Mouse (Mus musculus): ENCODE results near the gene Map3k9.

Gene Map3k9

DNA sequence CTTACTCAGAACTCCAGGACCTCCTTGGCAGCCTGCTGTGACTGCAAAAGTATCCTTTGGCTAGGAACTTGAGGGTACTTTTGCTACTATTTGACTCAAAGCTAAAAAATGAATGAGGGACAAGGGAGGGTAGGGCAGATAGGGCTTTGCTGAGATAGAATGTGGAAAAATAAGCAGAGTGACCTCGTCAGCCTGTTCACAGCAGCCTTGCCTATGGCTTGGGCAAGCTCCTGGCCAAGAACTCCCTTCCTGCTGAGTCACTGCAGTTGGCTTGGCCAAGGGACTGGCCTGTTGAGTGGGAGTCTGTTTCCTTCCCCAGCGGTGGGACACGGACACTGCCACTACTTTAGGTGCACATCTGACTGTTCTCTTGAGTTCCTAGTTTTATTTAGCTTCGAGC is 92.4 kb downstream of the Map3k9 start:
- H3K27me3 ChIP-seq (ENCODE audit: insufficient read depth, low read length) = peaks cover 17% of the 10 kb centered on the region
- no peaks in the 10 kb centered on the region for H3K36me3 ChIP-seq (ENCODE audit: insufficient read depth, low read length)
- no peak overlapping the region for H3K4me3 ChIP-seq (replicated peaks; ENCODE audit: low read length)
- TF ChIP-seq NANOG (IDR thresholded peaks at IDR 0.05; ENCODE audit: borderline replicate concordance, low read length) (no peak), CTCF (conservative IDR thresholded peaks at IDR 0.05; ENCODE audit: low read length) (no peak), POU5F1 (IDR thresholded peaks at IDR 0.05; ENCODE audit: borderline replicate concordance, low read length) (no peak)
- peaks cover 58% of the 10 kb centered on the region for H3K4me1 ChIP-seq (replicated peaks; ENCODE audit: low read depth, low read length)
- no peaks in the 10 kb centered on the region for H3K9me3 ChIP-seq (ENCODE audit: low read length)

DNA sequence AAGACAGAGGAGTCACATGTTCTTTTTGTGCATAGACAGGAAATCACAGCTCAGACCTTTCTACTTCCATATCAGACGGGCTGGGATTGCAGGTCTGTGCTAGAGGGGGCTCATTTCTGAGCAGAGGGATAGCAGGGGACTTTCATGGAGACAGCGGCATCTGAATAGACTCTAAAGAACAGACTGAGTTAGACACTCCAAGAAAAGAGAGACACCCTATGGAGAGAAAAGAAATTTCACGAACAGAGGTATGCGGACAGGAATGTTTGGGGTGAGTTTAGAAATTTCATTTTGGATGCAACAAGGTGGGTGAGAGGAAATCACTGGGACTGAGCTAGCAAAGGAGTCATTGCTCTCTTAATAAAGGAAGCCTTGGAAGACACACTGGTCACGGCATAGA is 93.1 kb downstream of the Map3k9 start:
- Histone ChIP-seq H3K27me3 (ENCODE audit: insufficient read depth, low read length) (peaks cover 17% of the 10 kb centered on the region), H3K9me3 (ENCODE audit: low read length) (no peaks in the 10 kb centered on the region), H3K4me3 (replicated peaks; ENCODE audit: low read length) (no peak overlapping the region), H3K36me3 (ENCODE audit: insufficient read depth, low read length) (no peaks in the 10 kb centered on the region), H3K4me1 (replicated peaks; ENCODE audit: low read depth, low read length) (peaks cover 64% of the 10 kb centered on the region)
- TF ChIP-seq NANOG (IDR thresholded peaks at IDR 0.05; ENCODE audit: borderline replicate concordance, low read length) (no peak), CTCF (conservative IDR thresholded peaks at IDR 0.05; ENCODE audit: low read length) (no peak), POU5F1 (IDR thresholded peaks at IDR 0.05; ENCODE audit: borderline replicate concordance, low read length) (no peak)

DNA sequence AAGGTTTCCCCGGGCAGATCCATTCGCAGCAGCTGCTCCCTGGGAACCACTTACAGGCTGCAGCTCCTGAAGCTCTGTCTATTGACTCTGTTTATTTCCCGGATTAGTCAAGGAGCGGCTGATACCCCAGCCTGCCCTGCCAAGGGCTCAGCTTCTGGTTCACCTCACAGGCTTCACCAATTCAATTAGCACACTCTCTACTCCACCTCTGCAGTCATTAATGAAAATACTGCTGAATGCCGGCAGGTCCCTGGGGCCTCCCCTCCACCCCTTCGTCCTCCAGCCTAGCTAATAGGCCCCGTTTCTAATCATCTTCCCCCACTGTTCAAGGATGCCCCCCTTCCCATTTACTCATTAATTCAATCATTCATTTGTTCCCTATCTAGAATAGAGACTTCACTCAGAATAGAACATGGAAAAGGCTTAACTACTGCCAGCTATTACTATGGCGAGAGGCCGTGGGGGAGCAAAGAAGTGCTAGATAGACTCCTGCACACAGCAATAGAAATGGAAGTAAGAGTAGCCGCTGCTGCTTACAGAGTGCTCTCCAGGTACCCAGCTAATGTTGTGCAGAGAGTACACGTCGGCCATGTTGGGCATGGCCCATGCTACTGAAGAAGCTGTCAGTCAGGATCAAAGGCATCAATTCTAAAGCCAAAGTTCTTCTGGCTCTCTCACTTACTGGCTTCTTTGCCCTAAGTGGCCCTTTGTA is 94.4 kb downstream of the Map3k9 start:
- H3K9me3 ChIP-seq (ENCODE audit: low read length) = no peaks in the 10 kb centered on the region
- H3K4me1 ChIP-seq (replicated peaks; ENCODE audit: low read depth, low read length) = peaks cover 68% of the 10 kb centered on the region
- TF ChIP-seq POU5F1 (IDR thresholded peaks at IDR 0.05; ENCODE audit: borderline replicate concordance, low read length) (no peak), CTCF (conservative IDR thresholded peaks at IDR 0.05; ENCODE audit: low read length) (no peak), NANOG (IDR thresholded peaks at IDR 0.05; ENCODE audit: borderline replicate concordance, low read length) (no peak)
- peaks cover 15% of the 10 kb centered on the region for H3K27me3 ChIP-seq (ENCODE audit: insufficient read depth, low read length)
- H3K4me3 ChIP-seq (replicated peaks; ENCODE audit: low read length) = no peak overlapping the region
- no peaks in the 10 kb centered on the region for H3K36me3 ChIP-seq (ENCODE audit: insufficient read depth, low read length)

DNA sequence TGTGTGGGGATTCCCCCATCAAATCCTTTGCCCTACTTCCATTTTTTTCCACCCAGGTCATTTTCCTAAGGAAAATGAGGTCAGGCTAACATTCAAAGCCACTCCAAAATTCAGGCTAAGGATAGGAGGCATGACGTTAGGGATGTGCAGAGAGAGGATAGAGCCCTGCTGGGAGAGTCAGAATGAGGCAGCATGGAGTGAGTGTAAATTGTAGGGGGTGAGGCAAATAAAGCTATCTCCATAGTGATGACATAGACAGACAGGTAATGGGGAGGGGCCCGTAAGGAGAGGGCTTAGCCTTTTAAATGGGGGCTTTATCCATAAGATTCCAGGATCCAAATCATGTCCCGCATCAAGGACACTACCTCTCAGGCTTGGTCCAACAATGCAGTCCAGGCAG is 95.0 kb downstream of the Map3k9 start:
- Histone ChIP-seq H3K9me3 (ENCODE audit: low read length) (no peaks in the 10 kb centered on the region), H3K4me3 (replicated peaks; ENCODE audit: low read length) (no peak overlapping the region), H3K36me3 (ENCODE audit: insufficient read depth, low read length) (no peaks in the 10 kb centered on the region), H3K4me1 (replicated peaks; ENCODE audit: low read depth, low read length) (peaks cover 64% of the 10 kb centered on the region), H3K27me3 (ENCODE audit: insufficient read depth, low read length) (peaks cover 11% of the 10 kb centered on the region)
- TF ChIP-seq CTCF (conservative IDR thresholded peaks at IDR 0.05; ENCODE audit: low read length) (no peak), NANOG (IDR thresholded peaks at IDR 0.05; ENCODE audit: borderline replicate concordance, low read length) (no peak), POU5F1 (IDR thresholded peaks at IDR 0.05; ENCODE audit: borderline replicate concordance, low read length) (no peak)

DNA sequence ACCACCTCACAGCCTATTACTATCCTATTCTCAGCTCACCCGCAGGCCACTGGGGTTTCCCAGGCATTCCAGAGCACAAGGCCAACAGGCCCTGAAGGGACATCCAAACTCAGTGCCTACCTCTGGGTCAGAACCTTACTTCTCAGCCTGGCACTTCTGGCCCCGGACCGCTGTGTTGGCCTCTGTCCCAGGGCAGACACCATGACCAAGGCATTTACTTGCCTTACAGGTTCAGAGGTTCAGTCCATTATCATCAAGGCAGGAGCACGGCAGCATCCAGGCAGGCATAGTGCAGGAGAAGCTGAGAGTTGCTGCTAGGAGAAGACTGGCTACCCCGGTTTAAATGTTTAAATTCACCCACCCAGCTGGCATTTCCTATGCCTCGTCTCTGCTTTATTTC is 96.9 kb downstream of the Map3k9 start:
- Histone ChIP-seq H3K27me3 (ENCODE audit: insufficient read depth, low read length) (peaks cover 7% of the 10 kb centered on the region; the same call in 1 of the 2 replicates), H3K4me3 (replicated peaks; ENCODE audit: low read length) (peak overlapping the region; percentile 60), H3K36me3 (ENCODE audit: insufficient read depth, low read length) (no peaks in the 10 kb centered on the region), H3K9me3 (ENCODE audit: low read length) (no peaks in the 10 kb centered on the region), H3K4me1 (replicated peaks; ENCODE audit: low read depth, low read length) (peaks cover 46% of the 10 kb centered on the region)
- TF ChIP-seq NANOG (IDR thresholded peaks at IDR 0.05; ENCODE audit: borderline replicate concordance, low read length) (no peak), POU5F1 (IDR thresholded peaks at IDR 0.05; ENCODE audit: borderline replicate concordance, low read length) (no peak), CTCF (conservative IDR thresholded peaks at IDR 0.05; ENCODE audit: low read length) (no peak)

DNA sequence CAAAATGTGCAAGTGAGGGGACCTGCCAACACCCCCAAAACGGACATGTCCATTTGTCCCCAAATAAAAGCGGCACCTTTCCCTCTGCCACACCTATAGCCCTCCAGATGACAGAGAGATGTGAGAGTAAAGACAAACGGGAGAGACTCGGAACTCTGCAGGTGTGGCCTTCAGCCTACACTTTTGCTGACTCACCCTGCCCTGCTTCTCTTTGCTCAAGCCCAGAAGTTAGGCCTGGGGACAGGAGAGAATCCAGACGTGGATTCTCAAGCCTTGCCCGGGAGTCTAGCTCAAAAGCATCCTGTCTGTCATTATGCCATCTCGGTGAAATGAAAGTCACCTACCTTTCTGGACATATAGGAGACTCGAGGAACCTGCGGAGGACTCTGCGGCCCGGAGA is 97.6 kb downstream of the Map3k9 start:
- H3K4me1 ChIP-seq (replicated peaks; ENCODE audit: low read depth, low read length) = peaks cover 47% of the 10 kb centered on the region
- no peaks in the 10 kb centered on the region for H3K9me3 ChIP-seq (ENCODE audit: low read length)
- TF ChIP-seq POU5F1 (IDR thresholded peaks at IDR 0.05; ENCODE audit: borderline replicate concordance, low read length) (no peak), CTCF (conservative IDR thresholded peaks at IDR 0.05; ENCODE audit: low read length) (no peak), NANOG (IDR thresholded peaks at IDR 0.05; ENCODE audit: borderline replicate concordance, low read length) (no peak)
- H3K4me3 ChIP-seq (replicated peaks; ENCODE audit: low read length) = peak overlapping the region; percentile 18; the same call in 1 of the 2 replicates
- peaks cover 4% of the 10 kb centered on the region; the same call in 1 of the 2 replicates for H3K27me3 ChIP-seq (ENCODE audit: insufficient read depth, low read length)
- H3K36me3 ChIP-seq (ENCODE audit: insufficient read depth, low read length) = no peaks in the 10 kb centered on the region

DNA sequence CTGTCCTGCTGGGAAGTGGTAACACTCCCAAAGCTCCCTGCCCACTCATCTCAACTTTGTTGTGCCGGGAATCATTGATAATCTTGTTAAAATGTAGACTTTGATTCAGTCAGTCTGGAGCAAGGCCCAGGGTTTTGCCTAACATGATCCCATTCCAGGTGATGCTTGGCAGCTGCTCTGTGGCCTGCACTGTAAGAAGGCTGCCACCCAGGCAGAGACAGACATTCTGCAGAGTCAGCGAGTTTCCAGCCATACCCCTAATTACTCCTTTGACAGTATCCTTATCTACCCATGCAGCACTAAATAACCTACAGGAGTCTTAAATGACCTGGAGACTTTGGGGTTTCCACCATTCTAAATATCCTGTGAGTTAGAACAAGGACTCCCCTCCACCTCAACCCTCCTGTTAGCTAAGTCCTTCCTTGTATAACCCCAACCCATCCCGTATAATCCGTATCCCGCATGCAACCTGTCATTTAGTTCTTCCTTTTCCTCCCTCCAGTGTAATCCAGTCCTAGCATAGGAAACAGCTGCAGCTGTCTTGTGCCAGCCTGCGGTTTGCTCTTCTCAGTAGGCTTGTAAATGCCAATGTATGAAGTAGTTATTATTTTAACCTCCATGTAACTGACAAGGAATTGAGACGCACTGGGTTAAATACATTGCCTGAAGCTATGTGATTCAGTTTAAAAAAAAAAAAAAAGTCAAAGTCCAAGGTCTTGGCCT is 101.0 kb downstream of the Map3k9 start:
- no peaks in the 10 kb centered on the region for H3K27me3 ChIP-seq (ENCODE audit: insufficient read depth, low read length)
- H3K9me3 ChIP-seq (ENCODE audit: low read length) = no peaks in the 10 kb centered on the region
- no peak overlapping the region for H3K4me3 ChIP-seq (replicated peaks; ENCODE audit: low read length)
- H3K36me3 ChIP-seq (ENCODE audit: insufficient read depth, low read length) = no peaks in the 10 kb centered on the region
- TF ChIP-seq NANOG (IDR thresholded peaks at IDR 0.05; ENCODE audit: borderline replicate concordance, low read length) = no peak
- no peak for TF ChIP-seq CTCF (conservative IDR thresholded peaks at IDR 0.05; ENCODE audit: low read length)
- TF ChIP-seq POU5F1 (IDR thresholded peaks at IDR 0.05; ENCODE audit: borderline replicate concordance, low read length) = no peak
- peaks cover 32% of the 10 kb centered on the region for H3K4me1 ChIP-seq (replicated peaks; ENCODE audit: low read depth, low read length)

DNA sequence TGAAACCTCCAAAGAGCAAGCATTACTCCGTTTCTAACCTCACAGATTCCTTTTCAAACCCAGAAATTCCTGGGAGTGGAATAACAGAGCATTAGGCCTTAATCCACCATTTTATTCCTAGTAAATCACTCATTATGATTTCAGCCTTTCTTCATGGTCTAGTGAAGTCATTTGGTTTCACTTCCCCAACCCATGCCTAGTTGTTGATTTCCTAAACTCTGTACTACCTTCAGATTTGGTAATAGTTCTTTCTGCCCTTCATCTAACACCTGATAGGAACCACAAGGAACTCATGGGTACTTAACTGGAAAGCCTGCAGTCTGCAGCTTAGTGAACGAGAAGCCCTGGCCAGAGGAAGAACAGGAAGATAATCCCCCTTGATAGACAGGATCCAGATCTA is 105.4 kb downstream of the Map3k9 start:
- H3K27me3 ChIP-seq (ENCODE audit: insufficient read depth, low read length) = peaks cover 6% of the 10 kb centered on the region; the same call in 1 of the 2 replicates
- peaks cover 9% of the 10 kb centered on the region; the same call in 1 of the 2 replicates for H3K4me1 ChIP-seq (replicated peaks; ENCODE audit: low read depth, low read length)
- H3K9me3 ChIP-seq (ENCODE audit: low read length) = no peaks in the 10 kb centered on the region
- H3K4me3 ChIP-seq (replicated peaks; ENCODE audit: low read length) = no peak overlapping the region
- no peaks in the 10 kb centered on the region for H3K36me3 ChIP-seq (ENCODE audit: insufficient read depth, low read length)
- TF ChIP-seq CTCF (conservative IDR thresholded peaks at IDR 0.05; ENCODE audit: low read length) (no peak), POU5F1 (IDR thresholded peaks at IDR 0.05; ENCODE audit: borderline replicate concordance, low read length) (no peak), NANOG (IDR thresholded peaks at IDR 0.05; ENCODE audit: borderline replicate concordance, low read length) (no peak)

Measured in E14TG2a.4 (cell line).